Mouse (Mus musculus): ENCODE measurements at regions not wholly inside any gene's neighbourhood (a gene's known extent, or its start where the extent isn't known, plus 50 kb on each side); places are given as distances from the start of the nearest gene placed in this dataset.

DNA sequence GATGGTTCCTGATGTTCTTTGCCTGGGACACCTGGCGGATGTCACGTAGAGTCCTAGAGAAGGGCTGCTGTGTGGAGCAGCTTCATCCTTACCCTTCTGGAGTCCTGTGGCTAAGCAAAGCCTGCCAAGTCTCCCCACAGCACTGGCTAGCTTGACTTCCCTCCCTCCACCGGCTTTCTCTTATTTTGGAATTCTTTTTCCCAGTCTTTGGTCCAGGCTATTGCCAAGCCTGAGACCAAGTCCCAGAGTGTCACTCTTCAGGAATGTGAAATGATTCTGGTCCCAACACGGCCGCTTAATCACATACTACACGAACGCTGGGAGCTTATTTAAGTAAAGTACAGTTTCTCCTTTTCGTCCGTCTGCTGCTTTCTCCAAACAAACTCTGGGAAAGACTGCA lies 146.4 kb downstream of the Fndc1 start:
- DNase-seq (ENCODE audit: inconsistent age in 2 of 2, low spot score in 1 of 2) = no peak

- DNase-seq (ENCODE audit: inconsistent age in 2 of 2, low spot score in 1 of 2) = no peak
Observed at GRCm38 (mm10) chr17:7679786-7680185, 147.3 kb downstream of the Fndc1 start.

DNA sequence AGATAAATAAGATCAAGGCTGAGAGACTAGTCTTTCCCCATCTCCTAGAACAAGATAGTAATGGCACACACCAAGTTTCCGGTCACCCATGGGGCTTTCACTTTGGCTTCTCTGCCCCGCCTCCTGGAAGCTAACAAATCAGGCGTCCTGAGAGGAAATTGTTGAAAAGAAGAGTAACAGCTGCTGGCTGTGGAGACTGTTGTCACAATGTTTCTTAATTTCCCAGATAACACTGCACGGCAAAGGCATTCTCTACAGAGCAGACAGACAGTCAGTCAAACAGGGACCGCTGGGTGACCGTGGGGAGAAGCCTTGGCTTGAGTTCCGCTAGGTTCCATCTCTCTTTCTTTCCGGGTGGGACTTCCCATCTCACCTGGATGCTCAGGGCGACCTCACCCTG lies 148.2 kb downstream of the Fndc1 start:
- no peak for DNase-seq (ENCODE audit: inconsistent age in 2 of 2, low spot score in 1 of 2)

DNA sequence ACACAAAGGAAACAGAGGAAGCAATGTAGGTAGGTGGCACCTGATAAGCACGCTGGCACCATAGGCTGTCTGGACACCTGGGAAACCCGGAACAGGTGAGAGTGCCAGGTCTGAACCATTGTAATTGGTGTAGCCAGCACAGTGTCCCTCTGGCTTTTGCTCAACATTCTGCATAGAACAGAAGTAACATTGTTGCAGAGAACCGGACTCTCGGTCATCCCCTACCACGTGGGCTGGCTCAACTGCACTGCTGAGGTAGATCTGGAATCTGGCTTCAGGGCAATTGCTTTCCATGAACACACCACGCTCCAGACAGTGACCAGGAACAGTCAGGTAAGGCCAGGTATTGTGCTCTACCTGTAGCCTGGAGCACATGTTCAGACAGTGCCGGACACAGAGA lies 149.3 kb downstream of the Fndc1 start:
- DNase-seq (ENCODE audit: inconsistent age in 2 of 2, low spot score in 1 of 2) = no peak

- DNase-seq (ENCODE audit: inconsistent age in 2 of 2, low spot score in 1 of 2) = no peak
Observed at GRCm38 (mm10) chr17:7677301-7677700, 149.8 kb downstream of the Fndc1 start.

GRCm38 (mm10) chr17:7676776-7677175 lies 150.3 kb downstream of the Fndc1 start:
- DNase-seq (ENCODE audit: inconsistent age in 2 of 2, low spot score in 1 of 2) = no peak

GRCm38 (mm10) chr17:7674511-7674910 lies 152.6 kb downstream of the Fndc1 start:
- no peak for DNase-seq (ENCODE audit: inconsistent age in 2 of 2, low spot score in 1 of 2)

- DNase-seq (ENCODE audit: inconsistent age in 2 of 2, low spot score in 1 of 2) = no peak
Observed at GRCm38 (mm10) chr17:7667826-7668225, 159.3 kb downstream of the Fndc1 start.

- no peak for DNase-seq (ENCODE audit: inconsistent age in 2 of 2, low spot score in 1 of 2)
Observed at GRCm38 (mm10) chr17:7666781-7667398, 160.2 kb downstream of the Fndc1 start.

DNA sequence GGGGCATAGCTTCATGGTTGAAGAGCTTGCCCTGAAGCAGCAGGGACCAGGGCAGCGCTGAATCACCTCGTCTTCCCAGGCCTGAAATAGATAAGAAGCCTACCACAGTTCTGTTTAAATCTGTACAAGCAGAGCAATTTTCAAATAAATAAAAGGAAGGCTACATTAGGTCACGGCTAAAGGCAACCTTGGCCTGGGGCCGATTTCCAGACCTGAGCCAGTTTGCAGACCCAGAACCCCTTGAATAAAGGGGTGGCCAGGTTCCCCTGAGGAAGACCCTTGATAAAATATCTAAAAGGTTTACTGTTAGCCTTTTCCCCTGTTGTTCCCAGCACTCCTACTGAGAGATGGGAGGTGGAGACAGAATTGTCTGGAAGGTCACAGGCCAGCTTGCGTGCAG lies 160.9 kb downstream of the Fndc1 start:
- peak; percentile 14 to 57 for DNase-seq (ENCODE audit: inconsistent age in 2 of 2, low spot score in 1 of 2)

GRCm38 (mm10) chr17:7665686-7666085 lies 161.4 kb downstream of the Fndc1 start:
- DNase-seq (ENCODE audit: inconsistent age in 2 of 2, low spot score in 1 of 2) = peak in 1 of 2 experiments; percentile 43

- peak; percentile 47 to 65 for DNase-seq (ENCODE audit: inconsistent age in 2 of 2, low spot score in 1 of 2)
Observed at GRCm38 (mm10) chr17:7663896-7664880, 162.9 kb downstream of the Fndc1 start.

GRCm38 (mm10) chr17:7656503-7656902 lies 170.6 kb downstream of the Fndc1 start:
- DNase-seq (ENCODE audit: inconsistent age in 2 of 2, low spot score in 1 of 2) = no peak

DNA sequence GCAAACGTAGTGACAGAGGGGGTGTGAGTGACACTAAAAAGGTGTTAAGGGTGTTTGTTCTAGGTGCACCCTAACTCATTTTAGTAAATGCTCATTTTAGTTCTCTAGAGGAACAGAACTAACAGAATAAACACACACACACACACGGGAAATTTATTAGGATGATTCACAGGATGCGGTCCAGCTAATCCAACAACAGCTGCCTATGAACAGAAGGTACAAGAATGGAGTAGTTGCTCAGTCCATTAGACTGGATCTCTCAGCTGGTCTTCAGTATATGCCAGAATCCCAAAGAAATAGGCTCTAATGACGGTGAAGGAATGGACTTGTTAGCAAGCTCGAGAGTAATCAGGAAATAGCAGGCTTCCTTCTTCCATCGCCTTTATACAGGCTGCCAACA lies 171.1 kb downstream of the Fndc1 start:
- DNase-seq (ENCODE audit: inconsistent age in 2 of 2, low spot score in 1 of 2) = no peak

- no peak for DNase-seq (ENCODE audit: inconsistent age in 2 of 2, low spot score in 1 of 2)
Observed at GRCm38 (mm10) chr17:7654064-7654564, 173.0 kb downstream of the Fndc1 start.

DNA sequence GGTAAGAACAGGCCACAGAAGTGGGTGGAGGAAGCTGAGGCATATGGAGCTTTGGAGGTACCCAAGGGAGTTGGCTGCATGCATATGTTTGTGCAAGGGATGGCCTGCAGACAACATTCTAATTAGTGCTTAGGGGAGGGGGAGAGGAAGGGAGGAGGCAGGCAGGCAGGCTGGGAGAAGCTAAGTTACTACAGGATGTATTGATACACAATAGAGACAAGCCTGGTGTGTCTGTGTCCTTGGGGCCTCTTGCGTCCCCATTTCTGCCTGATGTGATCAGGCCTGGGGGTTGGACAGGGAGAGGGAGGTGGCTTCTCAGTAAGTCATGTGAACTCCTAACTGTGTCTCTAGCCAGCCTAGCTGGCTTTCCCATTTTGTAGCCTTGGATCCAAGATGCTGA lies 175.1 kb downstream of the Fndc1 start:
- DNase-seq (ENCODE audit: inconsistent age in 2 of 2, low spot score in 1 of 2) = no peak

GRCm38 (mm10) chr17:7650417-7650816 lies 176.7 kb downstream of the Fndc1 start:
- DNase-seq (ENCODE audit: inconsistent age in 2 of 2, low spot score in 1 of 2) = no peak

DNA sequence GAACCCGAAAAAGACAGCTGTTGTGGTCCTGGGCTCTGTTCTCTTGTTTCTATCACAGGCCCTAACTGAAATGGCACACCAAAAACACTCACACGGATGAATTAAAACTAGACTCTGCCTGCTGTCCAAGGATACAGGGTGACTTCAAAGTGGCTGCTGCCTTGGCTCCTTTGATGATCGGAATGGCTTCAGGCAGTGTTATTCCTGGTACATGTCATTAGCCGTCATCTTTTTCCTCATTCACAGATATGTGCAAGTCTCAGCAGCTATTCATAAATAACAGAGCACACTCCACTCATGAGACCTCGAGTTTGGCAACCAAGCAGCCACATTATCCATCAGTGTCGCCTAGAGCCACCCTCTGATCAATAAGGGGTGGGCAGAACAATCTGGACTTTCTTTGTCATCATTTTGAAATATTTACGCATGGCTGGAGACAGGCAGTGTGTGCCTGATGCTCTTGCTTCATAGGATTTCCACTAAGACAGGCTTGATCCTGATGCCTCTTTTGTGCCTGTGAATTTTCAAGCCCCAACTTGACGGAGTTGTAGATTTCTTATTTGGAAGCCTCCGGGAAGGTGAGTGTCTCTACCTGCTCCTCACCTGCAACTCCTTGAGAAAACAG lies 182.1 kb downstream of the Fndc1 start:
- peak; percentile 9 to 44 for DNase-seq (ENCODE audit: inconsistent age in 2 of 2, low spot score in 1 of 2)

DNA sequence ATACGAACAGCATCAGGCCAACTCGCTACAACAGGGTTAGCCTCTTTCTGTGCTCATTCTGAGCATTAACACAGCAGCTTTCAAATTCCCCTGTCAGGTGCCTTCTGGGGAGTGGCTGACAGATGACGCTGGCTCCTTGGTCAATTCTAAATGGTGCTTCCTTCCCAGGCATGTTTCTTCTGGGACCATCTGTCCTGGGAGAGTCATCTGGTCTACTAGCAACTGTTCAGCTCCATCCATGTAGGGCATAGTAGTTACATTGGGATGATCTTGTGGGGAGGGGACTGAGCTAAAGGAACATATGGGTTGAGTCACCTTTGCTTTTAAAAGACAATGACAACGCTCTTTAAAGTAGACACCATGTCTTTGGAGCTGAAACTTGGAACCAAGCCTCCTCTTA lies 183.5 kb downstream of the Fndc1 start:
- DNase-seq (ENCODE audit: inconsistent age in 2 of 2, low spot score in 1 of 2) = no peak

GRCm38 (mm10) chr17:7642442-7642887 lies 184.6 kb downstream of the Fndc1 start:
- DNase-seq (ENCODE audit: inconsistent age in 2 of 2, low spot score in 1 of 2) = peak; percentile 76 to 86

DNA sequence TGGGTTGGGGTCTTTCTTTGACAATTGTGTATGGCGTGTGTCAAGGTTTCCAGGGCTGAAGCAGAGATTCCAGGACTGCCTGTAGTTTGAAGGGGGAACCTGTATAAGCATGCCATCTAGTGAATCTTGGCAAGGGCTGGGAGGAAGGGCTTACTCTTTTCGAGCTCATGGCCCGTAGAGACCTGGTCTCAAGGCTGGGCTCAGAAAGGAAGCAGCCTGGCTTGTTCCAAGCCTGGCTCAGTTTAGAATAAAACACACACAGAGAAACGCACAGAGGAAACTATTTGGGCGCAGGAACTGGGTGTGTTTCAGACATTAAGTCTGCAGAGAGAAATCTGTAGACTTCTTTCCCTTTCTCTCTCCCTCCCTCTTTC lies 192.8 kb downstream of the Fndc1 start:
- DNase-seq (ENCODE audit: inconsistent age in 2 of 2, low spot score in 1 of 2) = no peak

Data from adrenal gland, adult (tissue).